Mouse (Mus musculus): ENCODE data around the gene Tbca.

GRCm38 (mm10) chr13:94882221-94882620, 93.5 kb downstream of the Tbca start:
- no peak for TF ChIP-seq MAFK (IDR thresholded peaks at IDR 0.05; ENCODE audit: insufficient read depth, low read depth, low read length)
- no peak for TF ChIP-seq CHD2 (IDR thresholded peaks at IDR 0.05; ENCODE audit: low read depth, low read length)
- TF ChIP-seq HCFC1 (IDR thresholded peaks at IDR 0.05; ENCODE audit: borderline replicate concordance, insufficient read depth, low read length): no peak
- TF ChIP-seq ZC3H11A (IDR thresholded peaks at IDR 0.05; ENCODE audit: borderline replicate concordance, low read depth, low read length): no peak
- TF ChIP-seq ZNF384 (IDR thresholded peaks at IDR 0.05; ENCODE audit: low read depth, low read length): no peak

Data from ES-E14 (cell line).